Mouse (Mus musculus): ENCODE data around the gene Sh2d4b. TPM values are rescaled to one million over a fixed set of nuclear protein-coding genes. Genes with fewer than 3 reads are reported as not detected.
A peak's percentile ranks its signal among the peaks of the same experiment; 100 is the strongest.

Gene Sh2d4b
- total RNA-seq, 2 experiments from 2014 or later, result 1.9 to 2.0 TPM

DNA sequence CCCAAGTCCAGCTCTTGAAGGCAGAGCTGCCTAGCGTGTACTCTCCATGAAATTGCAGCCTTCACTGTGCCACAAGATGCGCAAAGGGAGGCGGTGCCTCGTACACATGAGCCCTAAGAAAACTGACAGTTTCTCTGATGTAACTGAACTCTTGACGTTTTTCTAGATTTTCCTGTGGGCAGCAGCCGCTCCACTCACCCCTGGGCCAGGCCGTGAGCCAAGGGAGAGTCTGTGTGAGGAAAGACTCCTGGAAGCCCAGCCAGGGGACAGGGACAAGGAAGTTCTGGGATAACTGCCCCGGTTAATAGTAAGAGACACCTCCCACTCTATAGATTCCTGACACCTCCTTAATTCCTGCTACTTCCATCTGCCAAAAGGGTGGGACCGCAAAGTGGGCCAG is 15.7 kb upstream of the Sh2d4b start:
- DNase-seq (ENCODE audit: low spot score in 2 of 2), result no peak

GRCm38 (mm10) chr14:40906770-40907169 is 13.7 kb upstream of the Sh2d4b start:
- DNase-seq (ENCODE audit: low spot score in 2 of 2), result no peak

DNA sequence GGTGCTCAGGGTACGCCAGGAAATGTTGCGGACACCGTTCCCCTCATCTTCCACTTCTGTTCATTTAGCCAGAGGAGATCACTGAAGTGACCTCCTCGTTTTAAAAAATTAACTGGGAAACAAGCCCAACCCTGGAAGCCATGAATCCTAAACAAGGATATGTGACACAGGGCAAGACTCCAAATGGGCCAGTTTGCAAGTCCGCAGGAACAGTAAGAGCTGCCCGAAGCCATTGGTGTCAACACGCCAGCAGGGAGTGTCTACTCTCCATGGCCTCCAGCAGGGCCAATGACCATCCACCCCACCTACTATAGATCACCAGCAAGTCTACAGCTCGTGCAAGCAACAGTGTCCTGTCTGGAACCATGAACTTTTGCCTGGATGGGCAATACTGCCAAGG is 12.7 kb upstream of the Sh2d4b start:
- DNase-seq (ENCODE audit: low spot score in 2 of 2), result no peak

DNA sequence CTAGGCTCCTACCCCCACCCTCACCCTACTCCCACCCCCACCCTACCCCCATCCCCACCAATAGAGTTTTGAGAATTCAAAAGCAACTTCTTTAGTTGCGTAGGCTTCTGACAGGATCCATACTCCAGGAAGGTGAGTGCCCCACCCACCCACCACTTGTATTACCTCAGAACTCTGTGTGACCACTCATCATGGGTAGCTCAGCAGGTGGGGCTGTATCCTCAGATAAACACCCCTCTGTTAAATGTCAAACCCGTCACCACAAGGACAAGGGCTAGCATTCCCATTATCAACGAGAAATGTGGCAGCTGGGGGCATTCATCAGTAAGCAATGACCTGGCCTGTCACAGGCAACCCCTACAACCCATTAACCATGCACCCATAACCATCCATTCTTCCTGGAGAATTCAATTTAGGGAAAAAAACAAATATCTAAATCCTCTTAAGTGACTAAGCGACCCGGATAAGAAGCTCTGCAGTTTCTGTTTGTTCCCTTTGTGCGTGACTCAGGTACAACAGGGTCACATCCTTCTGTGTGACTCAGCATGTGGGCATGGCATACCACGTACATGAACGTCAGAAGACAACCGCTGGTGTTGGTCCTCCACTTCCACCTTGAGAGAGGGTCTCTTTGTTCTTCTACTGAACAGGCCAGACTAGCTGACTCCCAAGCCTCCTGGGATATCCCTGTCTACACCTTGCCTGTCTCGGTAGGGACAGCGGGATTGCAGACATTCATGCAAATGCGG is 9.4 kb upstream of the Sh2d4b start:
- DNase-seq (ENCODE audit: low spot score in 2 of 2), result no peak

- no peak for DNase-seq (ENCODE audit: low spot score in 2 of 2)
Observed at GRCm38 (mm10) chr14:40900267-40900666, 7.2 kb upstream of the Sh2d4b start.

GRCm38 (mm10) chr14:40897916-40898315 is 4.8 kb upstream of the Sh2d4b start:
- no peak for DNase-seq (ENCODE audit: low spot score in 2 of 2)

GRCm38 (mm10) chr14:40895681-40896080 is 2.6 kb upstream of the Sh2d4b start:
- DNase-seq (ENCODE audit: low spot score in 2 of 2), result no peak

GRCm38 (mm10) chr14:40894576-40895247 is 1.6 kb upstream of the Sh2d4b start:
- DNase-seq (ENCODE audit: low spot score in 2 of 2), result peak; percentile 74 to 80

DNA sequence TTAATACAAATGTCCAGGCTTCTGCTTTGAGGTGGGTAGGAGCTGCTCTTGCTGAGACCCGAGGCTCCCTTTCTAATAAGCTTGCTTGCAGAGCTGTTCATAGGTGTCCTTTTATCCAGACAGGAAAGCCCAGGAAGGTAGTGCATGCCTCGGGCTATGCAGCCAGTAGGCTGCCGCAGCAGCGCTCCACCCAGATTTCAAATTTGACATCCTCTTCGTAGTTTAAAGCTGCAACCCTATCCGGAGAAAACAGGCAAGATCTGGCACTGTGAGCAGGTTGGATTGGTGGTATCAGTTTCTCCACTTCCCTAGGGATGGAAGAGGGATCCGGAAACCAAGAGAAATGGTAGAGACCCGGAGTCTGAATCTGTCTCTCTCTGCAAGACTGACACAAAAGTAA is 818 bp upstream of the Sh2d4b start:
- no peak for DNase-seq (ENCODE audit: low spot score in 2 of 2)

GRCm38 (mm10) chr14:40892326-40892825 is 690 bp downstream of the Sh2d4b start:
- no peak for DNase-seq (ENCODE audit: low spot score in 2 of 2)

DNA sequence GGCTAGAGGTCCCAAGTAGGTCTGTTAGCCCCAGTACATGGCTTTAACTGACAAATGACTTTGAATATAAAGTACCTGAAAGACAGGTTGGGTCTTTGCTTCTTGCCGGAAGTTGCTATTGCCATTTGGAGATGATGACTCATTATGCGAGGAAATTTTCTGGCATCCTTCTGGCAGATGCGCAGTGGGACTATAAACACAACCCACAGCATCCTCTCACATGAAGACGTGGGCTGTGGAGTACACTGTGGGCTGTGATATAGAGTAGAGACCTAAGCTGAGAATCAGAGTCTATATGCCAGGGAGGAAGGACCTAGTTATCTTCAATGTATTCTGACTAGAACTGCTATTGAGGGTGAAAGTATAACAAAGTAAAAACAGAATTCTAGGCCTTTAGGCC is 1.6 kb downstream of the Sh2d4b start:
- no peak for DNase-seq (ENCODE audit: low spot score in 2 of 2)

DNA sequence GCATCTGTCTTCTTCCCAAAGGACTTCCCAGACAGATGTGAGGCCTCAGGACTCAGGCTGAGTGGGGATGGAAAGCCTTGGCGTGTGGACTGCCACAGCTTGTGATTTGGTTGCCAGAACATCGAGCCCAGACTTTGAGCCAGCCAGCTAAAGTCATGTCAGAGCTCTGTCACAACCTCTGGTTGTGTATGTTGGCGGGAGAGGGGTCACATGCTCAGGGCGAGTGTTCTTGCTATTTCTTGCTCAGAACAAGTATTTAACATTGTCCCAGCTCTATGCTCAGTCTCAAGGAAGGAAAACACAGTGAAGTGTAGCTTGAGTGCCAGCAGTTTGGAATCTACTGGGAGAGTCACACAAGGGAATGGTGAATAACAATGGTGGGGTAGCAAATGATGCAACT is 3.4 kb downstream of the Sh2d4b start:
- DNase-seq (ENCODE audit: low spot score in 2 of 2), result no peak

GRCm38 (mm10) chr14:40889181-40889580 is 3.9 kb downstream of the Sh2d4b start:
- no peak for DNase-seq (ENCODE audit: low spot score in 2 of 2)

DNA sequence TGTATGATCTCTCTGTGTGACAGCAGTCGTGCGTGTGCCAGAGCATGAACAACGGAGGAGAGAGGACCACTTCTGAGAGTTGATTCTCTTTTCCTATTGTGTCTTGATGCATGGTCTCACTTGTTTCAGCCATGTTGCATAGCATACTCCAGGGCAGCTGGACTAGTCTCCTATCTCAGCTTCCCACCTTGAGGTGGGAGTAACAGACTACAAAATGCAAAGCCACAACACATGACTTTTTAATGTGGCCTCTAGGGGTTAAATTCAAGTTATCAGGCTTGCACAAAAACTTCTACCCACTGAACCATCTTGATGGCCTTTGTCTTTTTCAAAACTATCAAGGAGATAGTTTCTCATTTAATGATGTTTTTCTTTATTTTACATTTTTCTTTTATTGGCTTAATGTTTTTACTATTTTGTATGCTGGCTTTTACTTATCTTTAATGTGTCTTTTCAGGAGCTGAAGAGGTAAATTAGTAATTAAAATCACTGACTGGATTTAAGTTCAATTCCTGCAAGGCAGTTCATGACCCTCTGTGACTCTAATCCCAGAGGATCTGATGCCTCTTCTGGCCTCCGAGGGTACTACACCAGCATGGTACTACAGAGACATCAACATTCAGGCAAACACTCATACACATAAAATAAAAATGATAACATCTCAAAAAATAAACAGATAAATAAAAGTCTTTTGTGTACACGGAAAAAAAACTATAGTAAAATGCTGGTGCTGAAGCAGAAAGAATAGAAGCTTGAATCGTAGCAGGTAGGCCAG is 6.5 kb downstream of the Sh2d4b start:
- no peak for DNase-seq (ENCODE audit: low spot score in 2 of 2)

GRCm38 (mm10) chr14:40885752-40886151 is 7.3 kb downstream of the Sh2d4b start:
- no peak for DNase-seq (ENCODE audit: low spot score in 2 of 2)

DNA sequence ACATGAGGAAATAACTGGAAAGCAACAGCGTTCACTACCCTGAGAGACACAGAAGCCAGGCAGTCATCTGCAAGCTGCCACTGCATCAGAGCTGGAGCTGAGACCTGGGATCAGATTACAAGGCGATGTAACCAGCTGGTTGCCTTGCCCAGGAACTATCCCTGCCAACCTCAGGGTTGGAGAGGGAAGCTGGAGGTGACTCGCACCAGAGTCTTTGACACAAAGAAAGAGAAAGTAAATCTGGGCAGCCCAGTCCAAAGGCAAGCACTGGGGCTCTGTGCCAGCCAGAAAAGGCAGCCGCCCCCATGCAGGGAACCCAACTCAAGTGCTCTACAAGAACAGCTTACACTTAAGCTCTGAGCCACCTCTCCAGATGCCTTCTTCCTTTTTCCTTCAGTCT is 7.8 kb downstream of the Sh2d4b start:
- no peak for DNase-seq (ENCODE audit: low spot score in 2 of 2)

DNA sequence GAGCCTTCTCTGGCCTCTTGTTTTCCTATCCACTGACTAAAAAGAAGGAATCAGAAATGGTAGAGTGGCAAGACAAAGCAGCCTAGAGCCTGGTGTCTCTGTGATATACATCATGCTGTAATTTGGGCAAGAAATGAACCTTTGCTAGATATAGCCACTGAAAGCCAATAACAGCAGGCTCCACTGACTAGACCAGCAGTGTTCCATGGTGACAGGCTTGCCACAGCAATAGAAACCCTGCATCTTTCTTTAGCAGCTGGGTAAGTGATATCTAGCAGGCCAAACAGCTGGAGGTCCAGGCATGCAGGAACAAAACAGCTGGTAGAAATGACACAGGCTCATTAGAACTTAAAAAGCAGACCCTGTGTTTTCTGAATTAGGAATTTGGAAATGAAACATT is 18.5 kb downstream of the Sh2d4b start:
- no peak for DNase-seq (ENCODE audit: low spot score in 2 of 2)

DNA sequence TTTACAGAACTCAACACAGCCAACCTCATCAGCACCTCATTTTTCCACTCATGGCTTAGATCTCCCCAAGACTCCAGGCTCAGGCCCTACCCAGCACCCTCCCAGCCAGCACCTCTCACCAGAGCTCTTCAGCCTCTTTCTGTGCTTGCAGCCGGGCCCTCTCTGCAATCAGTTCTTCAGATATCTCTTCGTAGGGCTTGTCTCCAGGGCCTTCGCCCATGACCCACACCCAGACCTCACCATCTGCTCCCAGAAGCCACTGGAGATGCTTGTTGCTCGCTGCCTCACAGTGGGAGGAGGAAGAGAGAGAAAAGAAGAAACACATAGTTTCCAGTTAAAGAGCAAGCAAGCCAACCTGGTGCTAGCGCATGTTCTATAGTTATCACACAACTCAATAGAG is 19.1 kb downstream of the Sh2d4b start:
- DNase-seq (ENCODE audit: low spot score in 2 of 2), result no peak

DNA sequence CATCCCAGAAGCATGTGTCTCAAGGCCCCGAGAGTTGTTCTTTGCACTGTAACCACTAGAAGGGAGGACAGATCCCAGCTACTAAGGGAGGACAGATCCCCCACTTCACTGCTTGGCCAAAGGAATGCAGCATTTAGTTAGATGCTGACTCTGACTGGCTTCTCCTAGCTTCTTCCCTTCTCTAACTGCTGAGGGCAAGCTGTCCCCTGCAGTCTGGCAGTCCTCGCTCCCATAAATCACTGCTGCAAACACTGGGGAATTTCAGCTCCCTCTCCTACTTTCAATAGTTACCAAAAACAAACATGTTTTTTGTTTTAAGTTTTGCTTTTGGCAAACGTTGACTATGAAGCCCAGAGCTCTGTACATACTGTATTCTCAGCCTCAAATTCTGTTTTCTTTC is 22.5 kb downstream of the Sh2d4b start:
- DNase-seq (ENCODE audit: low spot score in 2 of 2), result no peak

GRCm38 (mm10) chr14:40864811-40865514 is 28.1 kb downstream of the Sh2d4b start:
- no peak for DNase-seq (ENCODE audit: low spot score in 2 of 2)

GRCm38 (mm10) chr14:40863659-40864058 is 29.4 kb downstream of the Sh2d4b start:
- no peak for DNase-seq (ENCODE audit: low spot score in 2 of 2)

All from adrenal gland, adult 18-20 months (tissue).